Mouse (Mus musculus) forebrain, embryonic 14.5 days (tissue): ENCODE data around the gene Rab3c. TPM values are rescaled to one million over a fixed set of nuclear protein-coding genes. Genes with fewer than 3 reads are reported as not detected.

Source experiments
- ATAC-seq: fragments of 200-750 bp; cut with Nextera tagmentation; 2 replicates; pipeline ENCODE4 v1.8.0; 2017; ENCODE audit warnings: mild to moderate bottlenecking, moderate library complexity
- DNase-seq: peaks from one replicate; pipeline ENCODE4 v3.0.0-alpha.2; 2015; ENCODE audit warnings: low spot score
- H3K27ac ChIP-seq: fragments of 300-500 bp; sonication (generic); 2 replicates; pipeline ENCODE4 v1.5.1; 2014; ENCODE audit warnings: low read depth, mild to moderate bottlenecking, control low read depth, low read length, moderate library complexity
- H3K27me3 ChIP-seq: fragments of 300-500 bp; sonication (generic); replicated peaks from 2 replicates; pipeline ENCODE4 v1.6.1; 2014; ENCODE audit warnings: low read length, control low read depth, mixed read lengths; ENCODE audit not compliant: control insufficient read depth, insufficient read depth
- H3K36me3 ChIP-seq: fragments of 300-500 bp; sonication (generic); 2 replicates; pipeline ENCODE4 v1.6.1; 2014; ENCODE audit warnings: low read length, control low read depth; ENCODE audit not compliant: control insufficient read depth, insufficient read depth
- H3K4me1 ChIP-seq: fragments of 300-500 bp; sonication (generic); 2 replicates; pipeline ENCODE4 v1.6.1; 2014; ENCODE audit warnings: antibody characterized with exemption, low read length, control low read depth; ENCODE audit not compliant: control insufficient read depth, insufficient read depth
- H3K4me2 ChIP-seq: fragments of 300-500 bp; sonication (generic); 2 replicates; pipeline ENCODE4 v1.6.1; 2014; ENCODE audit warnings: mild to moderate bottlenecking, control low read depth, low read length
- H3K4me3 ChIP-seq: fragments of 300-500 bp; sonication (generic); 2 replicates; pipeline ENCODE4 v1.5.1; 2014; ENCODE audit warnings: low read depth, low read length, control low read depth
- H3K9ac ChIP-seq: fragments of 300-500 bp; sonication (generic); 2 replicates; pipeline ENCODE4 v1.6.1; 2014; ENCODE audit warnings: mild to moderate bottlenecking, low read length, control low read depth, moderate library complexity
- H3K9me3 ChIP-seq: fragments of 300-500 bp; sonication (generic); replicated peaks from 2 replicates; pipeline ENCODE4 v1.6.1; 2016; ENCODE audit warnings: low read length, control low read depth, mixed read lengths; ENCODE audit not compliant: control insufficient read depth
- WGBS: fragments of 180-500 bp; shearing (Covaris S2); extraction: QIAGEN DNeasy Blood & Tissue Kit; methylation state at CpG from one replicate; pipeline ENCODE4 v1.1.7; 2014; 5-methylcytosine and 5-hydroxymethylcytosine counted together
- polyA plus RNA-seq: library from polyadenylated mRNA; unstranded; fragments of >200 nt; fragmentation: Nextera tagmentation; extraction: Ambion mirVana; gene quantifications from 2 replicates; pipeline ENCODE4 v1.2.1, GENCODE M21; 2014

Gene Rab3c
- polyA plus RNA-seq, 1 experiment from 2014 or later = 66.0 TPM

GRCm38 (mm10) chr13:110010876-110011275 lies 269.9 kb downstream of the Rab3c start:
- 82% methylated on average over 6 of the region's 6 CpGs for WGBS

DNA sequence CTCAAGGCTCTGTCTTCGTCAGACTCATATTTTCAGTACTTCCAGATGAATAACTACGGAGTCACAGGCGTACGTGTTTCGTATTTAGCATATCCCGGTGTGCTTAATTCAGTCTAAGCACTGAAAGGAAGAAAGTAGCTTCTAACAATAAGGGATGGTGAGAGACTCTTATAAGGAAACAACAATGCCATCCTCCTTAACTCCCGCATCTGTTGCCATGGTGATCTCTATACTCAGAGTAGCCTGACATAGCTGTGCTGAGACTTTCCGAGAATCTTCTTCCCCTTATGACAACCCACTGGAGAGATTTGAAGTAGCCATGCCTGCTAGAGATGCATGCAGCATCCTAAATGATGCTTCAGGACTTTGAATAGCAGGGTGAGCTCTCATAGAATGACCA lies 272.3 kb downstream of the Rab3c start:
- ATAC-seq = peak; percentile 62; the same call in 1 of the 2 replicates
- no peaks in the 10 kb centered on the region for H3K27me3 ChIP-seq
- no peak overlapping the region for H3K4me3 ChIP-seq
- no peaks in the 10 kb centered on the region for H3K9me3 ChIP-seq
- WGBS = 21% methylated on average over 8 of the region's 8 CpGs
- peak; percentile 78 for DNase-seq
- no peak overlapping the region for H3K9ac ChIP-seq
- peak overlapping the region; percentile 48; the same call in 1 of the 2 replicates for H3K27ac ChIP-seq
- H3K36me3 ChIP-seq = no peaks in the 10 kb centered on the region
- H3K4me1 ChIP-seq = no peaks in the 10 kb centered on the region
- no peak overlapping the region for H3K4me2 ChIP-seq

More at GRCm38 (mm10) chr13:110010876-110011275, 269.9 kb downstream of the Rab3c start:
- no peaks in the 10 kb centered on the region for H3K4me1 ChIP-seq
- no peak overlapping the region for H3K4me3 ChIP-seq
- ATAC-seq (no peak), DNase-seq (no peak)
- no peaks in the 10 kb centered on the region for H3K27me3 ChIP-seq
- no peak overlapping the region for H3K9ac ChIP-seq
- no peaks in the 10 kb centered on the region for H3K9me3 ChIP-seq
- H3K36me3 ChIP-seq = no peaks in the 10 kb centered on the region
- H3K27ac ChIP-seq = no peak overlapping the region
- no peak overlapping the region for H3K4me2 ChIP-seq

GRCm38 (mm10) chr13:110006106-110006781 lies 274.6 kb downstream of the Rab3c start:
- no peak overlapping the region for H3K27ac ChIP-seq
- H3K9me3 ChIP-seq = no peaks in the 10 kb centered on the region
- H3K4me2 ChIP-seq = no peak overlapping the region
- no peaks in the 10 kb centered on the region for H3K27me3 ChIP-seq
- no peak overlapping the region for H3K9ac ChIP-seq
- 58% methylated on average over 21 of the region's 21 CpGs for WGBS
- H3K4me3 ChIP-seq = no peak overlapping the region
- H3K36me3 ChIP-seq = no peaks in the 10 kb centered on the region
- DNase-seq (no peak), ATAC-seq (no peak)
- no peaks in the 10 kb centered on the region for H3K4me1 ChIP-seq

Other genes starting within 250 kb of the Rab3c start
- not detected in 2 replicates for gene Gapt, start 76.2 kb upstream of the Rab3c start, polyA plus RNA-seq
- gene Plk2, start 114.0 kb upstream of the Rab3c start, polyA plus RNA-seq = 152 and 191 TPM in 2 replicates